Mouse (Mus musculus): ENCODE results near the gene Atg14.

DNA sequence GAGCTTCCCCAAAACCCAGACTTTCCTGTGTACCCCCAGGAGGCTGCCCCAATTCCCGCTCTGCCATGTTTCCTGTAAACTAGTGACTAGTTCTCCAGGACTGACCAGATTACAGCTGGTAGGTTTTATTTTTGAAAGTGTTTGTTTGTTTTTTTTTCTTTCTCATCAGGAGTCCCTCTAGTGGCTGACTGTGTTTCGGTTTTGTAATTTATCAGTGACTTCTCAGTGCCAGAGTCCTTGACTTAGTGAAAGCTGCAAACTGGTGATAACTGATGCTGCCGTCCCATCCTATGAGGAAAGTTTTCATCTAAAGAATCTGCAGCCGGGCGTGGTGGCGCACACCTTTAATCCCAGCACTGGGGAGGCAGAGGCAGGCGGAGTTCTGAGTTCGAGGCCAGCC, 54.8 kb downstream of the Atg14 start:
- TF ChIP-seq CTCF (IDR thresholded peaks at IDR 0.05; ENCODE audit: borderline replicate concordance, control insufficient read depth, extremely low read depth, insufficient read depth, low read length, poor library complexity) (no peak), POLR2A (IDR thresholded peaks at IDR 0.05; ENCODE audit: control insufficient read depth, extremely low read depth, insufficient read depth, low read length, poor library complexity) (no peak)
